ENCODE assay signal across 9 mouse cellular contexts in genomic region chr8:84039050-84039449, GRCm38 (mm10). TPM values are rescaled to one million over a fixed set of nuclear protein-coding genes. Genes with fewer than 3 reads are reported as not detected.
DNase-seq lines count a peak whose midpoint lies in the region; TF ChIP-seq lines count a peak whose summit lies in the region.
"Had no signal": no experiment of that assay in that cellular context is flagged by ENCODE, and none has a peak within 500 bp of the region (broad histone marks: within the 10 kb centered on the region; RNA-seq: fewer than 3 reads in every experiment).

No protein-coding gene starts in this region.

- peak; percentile 43 for TF ChIP-seq CTCF in C2C12 (IDR thresholded peaks at IDR 0.05; ENCODE audit: control insufficient read depth, insufficient read depth, insufficient read length)

- no peak overlapping the region for H3K4me3 ChIP-seq in C2C12 (ENCODE audit: insufficient read depth, poor library complexity, severe bottlenecking)

- DNase-seq in R1 (ENCODE audit: low read depth, low spot score), result peak; percentile 92
- peak; percentile 80 to 85 for DNase-seq in cerebellum, postnatal 25 days
- DNase-seq in gastrocnemius, postnatal 10 days, result peak; percentile 71
- peak; percentile 53 to 87 for DNase-seq in layer of hippocampus, adult 18-20 months (ENCODE audit: low spot score in 2 of 2)
- DNase-seq in lung, postnatal 14 days, result peak; percentile 85
- DNase-seq in right cerebral cortex, postnatal 10 days (ENCODE audit: low spot score in 2 of 2), result peak; percentile 69 to 81
- peak; percentile 69 for DNase-seq in yolk sac, embryonic 10.5 days (ENCODE audit: low spot score)

- no peaks in the 10 kb centered on the region for H3K79me2 ChIP-seq in C2C12 (ENCODE audit: control insufficient read depth, insufficient read depth)

- no peaks in the 10 kb centered on the region for H3K36me3 ChIP-seq in C2C12 (ENCODE audit: control insufficient read depth, insufficient read depth)

- no peaks in the 10 kb centered on the region for H3K79me3 ChIP-seq in C2C12 (ENCODE audit: low read depth)

- no peaks in the 10 kb centered on the region for H3K27me3 ChIP-seq in C2C12 (ENCODE audit: control insufficient read depth, insufficient read depth, insufficient read length)

- no peak overlapping the region for H3ac ChIP-seq in C2C12 (ENCODE audit: control insufficient read depth, insufficient read length, low read depth)

TF ChIP-seq in C2C12, 6 proteins besides CTCF, POLR2A, EP300 and RAD21:
- no peak for TF ChIP-seq MAX (IDR thresholded peaks at IDR 0.05)
- TF ChIP-seq USF1 (IDR thresholded peaks at IDR 0.05; ENCODE audit: low read depth), result no peak
- no peak for TF ChIP-seq FOSL1 (IDR thresholded peaks at IDR 0.05; ENCODE audit: insufficient read depth, low read length, poor library complexity, severe bottlenecking)
- TF ChIP-seq MYOG (IDR thresholded peaks at IDR 0.05; ENCODE audit: control insufficient read depth, extremely low read depth, insufficient read length), result no peak
- no peak for TF ChIP-seq CEBPB (IDR thresholded peaks at IDR 0.05; ENCODE audit: low read depth)
- TF ChIP-seq MYOD1 (IDR thresholded peaks at IDR 0.05; ENCODE audit: control insufficient read depth, insufficient read length, low read depth), result no peak

RNA-seq across cellular contexts. Expression of gene Il27ra, which starts 3.3 kb away (rescaled TPM):
- polyA plus RNA-seq in C2C12 (2012; fragmentation: generic; extraction: Trizol), result 0.49 TPM
- under 1 TPM; 0.84 to 0.87 TPM for total RNA-seq in gastrocnemius, postnatal 10 days (2021)
- total RNA-seq in layer of hippocampus, adult 18-20 months (2021), result 1 to 10 TPM; 1.6 to 1.9 TPM

RNA-seq across cellular contexts. Expression of gene Rln3, which starts 5.8 kb away (rescaled TPM):
- polyA plus RNA-seq in C2C12 (2012; fragmentation: generic; extraction: Trizol), result not detected
- total RNA-seq in gastrocnemius, postnatal 10 days (2021), result not detected
- not detected for total RNA-seq in layer of hippocampus, adult 18-20 months (2021)
- polyA plus RNA-seq: heart, embryonic 14.5 days had no signal

RNA-seq across cellular contexts. Expression of gene Palm3, which starts 17.8 kb away (rescaled TPM):
- 3.5 TPM for polyA plus RNA-seq in C2C12 (2012; fragmentation: generic; extraction: Trizol)
- 1 to 10 TPM in 1 of 2 experiments, under 1 TPM in 1; 0.99 to 1.1 TPM for total RNA-seq in gastrocnemius, postnatal 10 days (2021)
- 1 to 10 TPM; 3.5 to 4.1 TPM for total RNA-seq in layer of hippocampus, adult 18-20 months (2021)

RNA-seq across cellular contexts. Expression of gene Gm10643, which starts 25.9 kb away (rescaled TPM):
- polyA plus RNA-seq in C2C12 (2012; fragmentation: generic; extraction: Trizol), result 0.49 TPM
- 1 to 10 TPM; 1.6 to 1.9 TPM for total RNA-seq in gastrocnemius, postnatal 10 days (2021)
- total RNA-seq in layer of hippocampus, adult 18-20 months (2021), result 1 to 10 TPM; 4.9 to 5.6 TPM

RNA-seq across cellular contexts. Expression of gene 2210011C24Rik, which starts 27.1 kb away (rescaled TPM):
- 1.5 TPM for polyA plus RNA-seq in C2C12 (2012; fragmentation: generic; extraction: Trizol)
- 1 to 10 TPM; 1.7 to 2.0 TPM for total RNA-seq in gastrocnemius, postnatal 10 days (2021)
- total RNA-seq in layer of hippocampus, adult 18-20 months (2021), result 1 to 10 TPM in 1 of 2 experiments, under 1 TPM in 1; 0.63 to 2.0 TPM
